Mouse (Mus musculus) E14TG2a.4 (cell line): Measurements from ENCODE around the gene Gm28635.

Experiments
- CTCF ChIP-seq: conservative IDR thresholded peaks from 2 replicates; pipeline ENCODE4 v1.5.1; 2014; ENCODE audit warnings: low read length
- POU5F1 ChIP-seq: IDR thresholded peaks from 2 replicates; pipeline ENCODE4 v1.6.1; 2014; ENCODE audit warnings: low read length, borderline replicate concordance

GRCm38 (mm10) chr2:84622668-84623067 is 55.2 kb downstream of the Gm28635 start:
- TF ChIP-seq CTCF (no peak), POU5F1 (no peak)
